Mouse (Mus musculus): ENCODE data around the gene Sbp.
"Not testable (repeated sequence)": the region's sequence is repeated elsewhere in the genome, so short reads cannot be mapped to it uniquely, and the experiment has no call there.

The Sbp gene

GRCm38 (mm10) chr17:23941372-23941771, at the start of gene Sbp:
TSS of gene Sbp (plus strand) at chr17:23941672.
- no peak for DNase-seq (ENCODE audit: low spot score in 2 of 2)

- not testable (repeated sequence) for DNase-seq (ENCODE audit: low spot score in 2 of 2)
Measured at GRCm38 (mm10) chr17:23917158-23917557, 24.3 kb upstream of the Sbp start, which contains the start of gene Dcpp3. TSS of gene Dcpp3 (plus strand) at chr17:23917458.

- DNase-seq (ENCODE audit: low spot score in 2 of 2) = peak; percentile 92
Measured at GRCm38 (mm10) chr17:23924531-23925007, 16.9 kb upstream of the Sbp start.

GRCm38 (mm10) chr17:23925090-23925493, 16.4 kb upstream of the Sbp start:
- DNase-seq (ENCODE audit: low spot score in 2 of 2) = peak; percentile 68 to 72

- no peak for DNase-seq (ENCODE audit: low spot score in 2 of 2)
Measured at GRCm38 (mm10) chr17:23931157-23931556, 10.3 kb upstream of the Sbp start.

GRCm38 (mm10) chr17:23947486-23947885, 6.0 kb downstream of the Sbp start:
- DNase-seq (ENCODE audit: low spot score in 2 of 2) = not testable (repeated sequence)

- no peak for DNase-seq (ENCODE audit: low spot score in 2 of 2)
Measured at GRCm38 (mm10) chr17:23949068-23949467, 7.6 kb downstream of the Sbp start.

- not testable (repeated sequence) for DNase-seq (ENCODE audit: low spot score in 2 of 2)
Measured at GRCm38 (mm10) chr17:23950828-23951227, 9.4 kb downstream of the Sbp start.

GRCm38 (mm10) chr17:23955174-23955573, 13.7 kb downstream of the Sbp start, which contains the start of gene Sbpl:
TSS of gene Sbpl (minus strand) at chr17:23955274.
- DNase-seq (ENCODE audit: low spot score in 2 of 2) = no peak

GRCm38 (mm10) chr17:23960084-23960738, 18.7 kb downstream of the Sbp start:
- peak; percentile 73 to 81 for DNase-seq (ENCODE audit: low spot score in 2 of 2)

GRCm38 (mm10) chr17:23961573-23962122, 20.2 kb downstream of the Sbp start:
- DNase-seq (ENCODE audit: low spot score in 2 of 2) = no peak

- DNase-seq (ENCODE audit: low spot score in 2 of 2) = no peak
Measured at GRCm38 (mm10) chr17:23965805-23966425, 24.4 kb downstream of the Sbp start.

GRCm38 (mm10) chr17:23966658-23967401, 25.4 kb downstream of the Sbp start:
- DNase-seq (ENCODE audit: low spot score in 2 of 2) = peak; percentile 41 to 51

GRCm38 (mm10) chr17:23968780-23969179, 27.3 kb downstream of the Sbp start:
- no peak for DNase-seq (ENCODE audit: low spot score in 2 of 2)

GRCm38 (mm10) chr17:23969231-23969630, 27.8 kb downstream of the Sbp start:
- DNase-seq (ENCODE audit: low spot score in 2 of 2) = peak; percentile 68 to 75

GRCm38 (mm10) chr17:23971315-23971714, 29.8 kb downstream of the Sbp start:
- no peak for DNase-seq (ENCODE audit: low spot score in 2 of 2)

- no peak for DNase-seq (ENCODE audit: low spot score in 2 of 2)
Measured at GRCm38 (mm10) chr17:23976665-23977064, 35.2 kb downstream of the Sbp start.

GRCm38 (mm10) chr17:23979471-23979870, 38.0 kb downstream of the Sbp start:
- DNase-seq (ENCODE audit: low spot score in 2 of 2) = no peak

GRCm38 (mm10) chr17:23980297-23980909, 38.9 kb downstream of the Sbp start, which contains the start of gene Prss30:
TSS of gene Prss30 (minus strand) at chr17:23980566.
- DNase-seq (ENCODE audit: low spot score in 2 of 2) = no peak

- no peak for DNase-seq (ENCODE audit: low spot score in 2 of 2)
Measured at GRCm38 (mm10) chr17:23982912-23983311, 41.4 kb downstream of the Sbp start.

- DNase-seq (ENCODE audit: low spot score in 2 of 2) = no peak
Measured at GRCm38 (mm10) chr17:23984989-23985388, 43.5 kb downstream of the Sbp start.

- DNase-seq (ENCODE audit: low spot score in 2 of 2) = no peak
Measured at GRCm38 (mm10) chr17:23989802-23990201, 48.3 kb downstream of the Sbp start.
